Mouse (Mus musculus) CH12.LX (cell line): ENCODE measurements around the gene D16Ertd472e.
A peak's percentile ranks its signal among the peaks of the same experiment; 100 is the strongest.

Experiments used
- CTCF ChIP-seq, 2 experiments: IDR thresholded peaks in 1 of 2; conservative IDR thresholded peaks in 1 of 2; 2 replicates each; pipeline ENCODE4 v1.5.1; 2011 to 2012; ENCODE audit warnings: low read depth in 2 of 2, low read length in 2 of 2, improper control_type of control experiment in 1 of 2, inconsistent platforms in 1 of 2, mild to moderate bottlenecking in 1 of 2, moderate library complexity in 1 of 2
- EP300 ChIP-seq: IDR thresholded peaks from 2 replicates; pipeline ENCODE4 v1.6.1; 2011; ENCODE audit warnings: low read length, improper control_type of control experiment
- ETS1 ChIP-seq: conservative IDR thresholded peaks from 2 replicates; pipeline ENCODE4 v1.6.1; 2012; ENCODE audit warnings: low read depth, mild to moderate bottlenecking, inconsistent platforms, low read length, improper control_type of control experiment, moderate library complexity
- MAFK ChIP-seq: IDR thresholded peaks from 2 replicates; pipeline ENCODE4 v1.6.1; 2011; ENCODE audit warnings: low read length, improper control_type of control experiment; ENCODE audit not compliant: insufficient replicate concordance
- MYC ChIP-seq: IDR thresholded peaks from 2 replicates; pipeline ENCODE4 v1.6.1; 2011; ENCODE audit warnings: low read depth, mild to moderate bottlenecking, improper control_type of control experiment, low read length
- POLR2A ChIP-seq: IDR thresholded peaks from 2 replicates; pipeline ENCODE4 v1.6.1; 2011; ENCODE audit warnings: low read depth, mild to moderate bottlenecking, improper control_type of control experiment, low read length
- SMC3 ChIP-seq: IDR thresholded peaks from 2 replicates; pipeline ENCODE4 v1.6.1; 2011; ENCODE audit warnings: low read depth, low read length, improper control_type of control experiment
- ZMIZ1 ChIP-seq: IDR thresholded peaks from 2 replicates; pipeline ENCODE4 v1.6.1; 2012; ENCODE audit warnings: low read depth, mild to moderate bottlenecking, inconsistent platforms, low read length, improper control_type of control experiment

- TF ChIP-seq ETS1: no peak
- no peak for TF ChIP-seq POLR2A
- TF ChIP-seq ZMIZ1: no peak
- TF ChIP-seq MAFK: no peak
- TF ChIP-seq CTCF (conservative IDR thresholded peaks at IDR 0.05 in 1 of 2, IDR thresholded peaks at IDR 0.05 in 1 of 2; ENCODE audit: low read depth in 2 of 2, low read length in 2 of 2): no peak
- TF ChIP-seq SMC3: no peak
- 0 out of 2 replicates have a peak, but pooled peaks have one; percentile 10 for TF ChIP-seq EP300
- TF ChIP-seq MYC: no peak
Observed at GRCm38 (mm10) chr16:78537798-78538422, 38.6 kb downstream of the D16Ertd472e start.
